In the genomic region with DNA sequence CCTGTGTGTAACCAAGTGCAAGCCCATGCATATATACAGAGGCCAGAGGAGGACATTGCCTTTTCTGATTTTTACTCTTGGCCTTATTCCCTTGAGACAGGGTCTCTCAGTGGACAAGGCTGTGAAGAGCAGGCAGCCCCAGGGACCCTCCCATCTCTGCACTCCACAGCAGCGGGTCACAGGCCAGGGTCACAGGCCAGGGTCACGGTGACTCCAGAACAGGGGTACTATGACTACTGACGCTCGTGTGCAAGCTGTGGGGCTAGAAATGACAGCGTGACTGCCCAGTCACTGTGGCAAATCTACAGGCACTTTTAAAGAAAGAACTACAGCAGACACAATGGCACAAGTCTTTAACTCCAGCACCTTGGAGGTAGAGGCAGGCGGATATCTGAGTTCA, we compare ENCODE assay signal across 25 mouse cellular contexts.
"Had no signal": no experiment of that assay in that cellular context is flagged by ENCODE, and none has a peak within 500 bp of the region (broad histone marks: within the 10 kb centered on the region; RNA-seq: fewer than 3 reads in every experiment).

No protein-coding gene starts in this region.

- ATAC-seq: forebrain, postnatal 0 days; hindbrain, postnatal 0 days; intestine, embryonic 16.5 days had no signal

- H3K4me1 ChIP-seq: hindbrain, embryonic 12.5 days; limb, embryonic 15.5 days had no signal

- H3K4me2 ChIP-seq: heart, embryonic 12.5 days; hindbrain, embryonic 12.5 days; hindbrain, embryonic 14.5 days; kidney, embryonic 15.5 days; limb, embryonic 13.5 days; limb, embryonic 15.5 days had no signal

- H3K36me3 ChIP-seq: heart, embryonic 10.5 days; hindbrain, embryonic 12.5 days had no signal

- H3K27ac ChIP-seq: heart, embryonic 10.5 days; hindbrain, embryonic 12.5 days; hindbrain, embryonic 14.5 days; hindbrain, postnatal 0 days; kidney, embryonic 15.5 days; kidney, postnatal 0 days; limb, embryonic 13.5 days; limb, embryonic 15.5 days; liver, embryonic 14.5 days had no signal

- DNase-seq: forebrain, postnatal 0 days; gastrocnemius, postnatal 14 days; gastrocnemius, postnatal 36 days; heart, adult 18-20 months; heart, postnatal 14 days; heart, postnatal 36 days; kidney, adult 11 months; kidney, adult 2 months; kidney, adult 9 months; kidney, postnatal 14 days; kidney, postnatal 36 days; layer of hippocampus, adult 9-11 months; layer of hippocampus, postnatal 36 days; left cerebral cortex, postnatal 4 days had no signal

- H3K4me3 ChIP-seq: heart, embryonic 10.5 days; heart, embryonic 12.5 days; hindbrain, embryonic 12.5 days; kidney, embryonic 15.5 days; limb, embryonic 13.5 days; limb, embryonic 15.5 days had no signal

- H3K9ac ChIP-seq: forebrain, postnatal 0 days; heart, embryonic 12.5 days; hindbrain, embryonic 12.5 days; hindbrain, embryonic 14.5 days; kidney, embryonic 15.5 days; limb, embryonic 13.5 days; limb, embryonic 15.5 days; liver, embryonic 14.5 days had no signal

- H3K27me3 ChIP-seq: heart, embryonic 12.5 days; hindbrain, embryonic 12.5 days; kidney, embryonic 15.5 days; limb, embryonic 13.5 days; limb, embryonic 15.5 days had no signal

- H3K9me3 ChIP-seq: heart, embryonic 10.5 days; heart, embryonic 12.5 days; hindbrain, embryonic 12.5 days; kidney, embryonic 15.5 days; limb, embryonic 13.5 days; limb, embryonic 15.5 days had no signal
